Mouse (Mus musculus): ENCODE measurements around the gene Spop.

DNA sequence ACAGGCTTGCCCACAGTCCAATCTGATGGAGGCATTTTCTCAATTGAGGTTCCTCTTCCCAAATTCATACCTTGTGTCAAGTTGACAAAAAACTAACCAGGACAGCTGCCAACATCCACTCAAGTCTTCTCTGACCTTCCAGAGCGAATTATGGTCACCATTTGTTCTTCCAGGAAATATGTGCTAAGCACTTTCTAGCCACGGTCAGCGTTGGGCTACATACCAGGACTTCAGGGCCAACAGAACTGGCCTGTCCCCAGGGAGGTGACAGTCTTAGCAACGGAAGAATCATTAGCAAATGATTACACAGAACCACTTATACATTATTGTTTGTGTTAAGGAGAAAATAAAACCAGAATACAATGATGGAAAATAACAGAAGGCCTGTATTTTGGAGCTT, 8.1 kb upstream of the Spop start:
- TF ChIP-seq POLR2A (IDR thresholded peaks at IDR 0.05; ENCODE audit: insufficient read depth, low read length) (no peak), EP300 (IDR thresholded peaks at IDR 0.05; ENCODE audit: insufficient read depth, low read depth, low read length) (no peak)
